26 mouse cellular contexts compared by ENCODE assay signal in the genomic region with DNA sequence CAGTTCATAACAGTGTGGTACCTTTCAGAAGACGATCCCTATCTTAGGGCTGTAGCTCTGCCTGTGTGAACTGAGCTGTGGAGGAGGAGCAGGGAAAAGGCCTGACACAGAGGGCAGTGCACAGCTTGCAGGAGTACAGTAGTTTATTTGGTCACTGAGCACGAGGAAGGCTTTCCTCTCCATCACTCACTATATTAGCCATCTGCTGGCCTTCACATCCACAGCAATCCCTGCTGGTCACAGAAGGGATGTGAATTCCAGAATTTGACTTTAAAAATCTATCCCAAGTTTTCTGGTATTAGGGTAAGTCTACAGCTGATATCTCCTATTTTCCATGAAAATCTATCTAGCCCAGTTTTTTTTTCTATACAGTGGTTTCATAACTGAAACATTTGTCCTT.
DNase-seq lines count a peak whose midpoint lies in the region; ATAC-seq and TF ChIP-seq lines count a peak whose summit lies in the region.
"Had no signal": no experiment of that assay in that cellular context is flagged by ENCODE, and none has a peak within 500 bp of the region (broad histone marks: within the 10 kb centered on the region; RNA-seq: fewer than 3 reads in every experiment).

No protein-coding gene starts in this region.

- no peak for DNase-seq in forebrain, postnatal 0 days
- DNase-seq in liver, embryonic 14.5 days (ENCODE audit: low read depth in 3 of 3, low spot score in 3 of 3), result no peak
- DNase-seq in liver, embryonic 11.5 days (ENCODE audit: low spot score), result no peak
- DNase-seq in 3T3-L1 (ENCODE audit: low read depth, low spot score), result peak; percentile 37
- DNase-seq in cerebellum, postnatal 25 days, result no peak
- DNase-seq: adrenal gland, postnatal 36 days; cerebellum, adult 11-12 months; cerebellum, postnatal 14 days; embryo, embryonic 11 days; gastrocnemius, postnatal 14 days; heart, adult 11 months; kidney, adult 11 months; kidney, postnatal 14 days; layer of hippocampus, postnatal 36 days; thymus, adult 18-20 months; thymus, postnatal 36 days had no signal

- TF ChIP-seq CTCF in forebrain, postnatal 0 days (IDR thresholded peaks at IDR 0.05; ENCODE audit: low read depth), result peak; percentile 42; the same call in 1 of the 2 replicates
- peak; percentile 50 for TF ChIP-seq CTCF in intestine, postnatal 0 days (IDR thresholded peaks at IDR 0.05; ENCODE audit: low read depth)
- 0 out of 2 replicates have a peak, but pooled peaks have one; percentile 7 for TF ChIP-seq CTCF in liver, embryonic 14.5 days (IDR thresholded peaks at IDR 0.05; ENCODE audit: low read depth)

- no peaks in the 10 kb centered on the region for H3K36me3 ChIP-seq in forebrain, postnatal 0 days (ENCODE audit: insufficient read depth)
- no peaks in the 10 kb centered on the region for H3K36me3 ChIP-seq in forebrain, embryonic 15.5 days
- no peaks in the 10 kb centered on the region for H3K36me3 ChIP-seq in intestine, postnatal 0 days (ENCODE audit: control insufficient read depth, insufficient read depth)
- H3K36me3 ChIP-seq in intestine, embryonic 15.5 days, result no peaks in the 10 kb centered on the region
- no peaks in the 10 kb centered on the region for H3K36me3 ChIP-seq in liver, embryonic 14.5 days (replicated peaks; ENCODE audit: control insufficient read depth, insufficient read depth, low read depth)
- no peaks in the 10 kb centered on the region for H3K36me3 ChIP-seq in liver, embryonic 11.5 days (ENCODE audit: control insufficient read depth, insufficient read depth, low read length)
- H3K36me3 ChIP-seq: limb, embryonic 15.5 days; lung, embryonic 15.5 days; neural tube, embryonic 15.5 days; stomach, embryonic 15.5 days had no signal

- no peak for TF ChIP-seq EP300 in liver, embryonic 14.5 days (IDR thresholded peaks at IDR 0.05; ENCODE audit: low read depth)

- no peak overlapping the region for H3K27ac ChIP-seq in forebrain, postnatal 0 days (ENCODE audit: low read depth, low read length)
- H3K27ac ChIP-seq in forebrain, embryonic 15.5 days (replicated peaks), result no peak overlapping the region
- H3K27ac ChIP-seq in intestine, postnatal 0 days (ENCODE audit: low read depth, low read length), result no peak overlapping the region
- H3K27ac ChIP-seq in intestine, embryonic 15.5 days, result no peak overlapping the region
- no peak overlapping the region for H3K27ac ChIP-seq in liver, embryonic 14.5 days
- no peak overlapping the region for H3K27ac ChIP-seq in liver, embryonic 11.5 days (ENCODE audit: low read depth, low read length)
- H3K27ac ChIP-seq: forebrain, embryonic 13.5 days; limb, embryonic 15.5 days; lung, embryonic 15.5 days; neural tube, embryonic 15.5 days; stomach, embryonic 15.5 days had no signal

- H3K4me3 ChIP-seq in forebrain, postnatal 0 days (ENCODE audit: low read depth, low read length), result no peak overlapping the region
- H3K4me3 ChIP-seq in forebrain, embryonic 15.5 days, result no peak overlapping the region
- no peak overlapping the region for H3K4me3 ChIP-seq in intestine, postnatal 0 days (ENCODE audit: low read depth, low read length)
- no peak overlapping the region for H3K4me3 ChIP-seq in intestine, embryonic 15.5 days (replicated peaks)
- H3K4me3 ChIP-seq in liver, embryonic 14.5 days (ENCODE audit: insufficient read depth in 1 of 2, low read depth in 2 of 2, low read length in 2 of 2), result no peak overlapping the region
- no peak overlapping the region for H3K4me3 ChIP-seq in liver, embryonic 11.5 days (ENCODE audit: low read depth, low read length)
- H3K4me3 ChIP-seq: forebrain, embryonic 13.5 days; limb, embryonic 15.5 days; lung, embryonic 15.5 days; neural tube, embryonic 15.5 days; stomach, embryonic 15.5 days had no signal

- H3K9me3 ChIP-seq in forebrain, postnatal 0 days (ENCODE audit: low read length), result no peaks in the 10 kb centered on the region
- H3K9me3 ChIP-seq in forebrain, embryonic 15.5 days, result no peaks in the 10 kb centered on the region
- no peaks in the 10 kb centered on the region for H3K9me3 ChIP-seq in intestine, postnatal 0 days (ENCODE audit: control insufficient read depth)
- no peaks in the 10 kb centered on the region for H3K9me3 ChIP-seq in intestine, embryonic 15.5 days
- no peaks in the 10 kb centered on the region for H3K9me3 ChIP-seq in liver, embryonic 14.5 days (ENCODE audit: control insufficient read depth, low read length)
- H3K9me3 ChIP-seq in liver, embryonic 11.5 days (ENCODE audit: control insufficient read depth, low read length), result no peaks in the 10 kb centered on the region
- H3K9me3 ChIP-seq: forebrain, embryonic 13.5 days; limb, embryonic 15.5 days; lung, embryonic 15.5 days; neural tube, embryonic 15.5 days; stomach, embryonic 15.5 days had no signal

- H3K4me1 ChIP-seq in forebrain, postnatal 0 days (ENCODE audit: insufficient read depth), result peaks cover 6% of the 10 kb centered on the region; the same call in 1 of the 2 replicates
- H3K4me1 ChIP-seq in forebrain, embryonic 15.5 days, result peaks cover 11% of the 10 kb centered on the region
- no peaks in the 10 kb centered on the region for H3K4me1 ChIP-seq in intestine, postnatal 0 days (replicated peaks; ENCODE audit: control insufficient read depth, insufficient read depth, low read length)
- H3K4me1 ChIP-seq in intestine, embryonic 15.5 days (replicated peaks), result 0 out of 2 replicates have a peak, but pooled peaks cover 1% of the 10 kb centered on the region
- peaks cover 6 to 10% of the 10 kb centered on the region in 2 experiments; a peak in 3 of 4 replicates for H3K4me1 ChIP-seq in liver, embryonic 14.5 days (replicated peaks; ENCODE audit: control insufficient read depth in 2 of 2, insufficient read depth in 2 of 2, low read length in 1 of 2)
- H3K4me1 ChIP-seq in liver, embryonic 11.5 days (replicated peaks; ENCODE audit: control insufficient read depth, insufficient read depth, low read length), result peaks cover 12% of the 10 kb centered on the region

- WGBS in forebrain, postnatal 0 days, result 48% methylated on average over 2 of the region's 2 CpGs
- 53% methylated on average over 2 of the region's 2 CpGs for WGBS in forebrain, embryonic 15.5 days
- 59% methylated on average over 2 of the region's 2 CpGs for WGBS in intestine, postnatal 0 days
- 43% methylated on average over 2 of the region's 2 CpGs for WGBS in intestine, embryonic 15.5 days
- 55% methylated on average over 2 of the region's 2 CpGs for WGBS in liver, embryonic 14.5 days (ENCODE audit: insufficient replicate concordance)
- 56% methylated on average over 2 of the region's 2 CpGs for WGBS in liver, embryonic 11.5 days

- ATAC-seq in forebrain, postnatal 0 days, result no peak
- ATAC-seq in forebrain, embryonic 15.5 days (replicated peaks), result no peak
- ATAC-seq in intestine, postnatal 0 days, result no peak
- no peak for ATAC-seq in intestine, embryonic 15.5 days
- ATAC-seq in liver, embryonic 14.5 days (ENCODE audit: insufficient read depth), result no peak
- no peak for ATAC-seq in liver, embryonic 11.5 days (replicated peaks; ENCODE audit: low FRiP score)
- ATAC-seq: forebrain, embryonic 13.5 days; hindbrain, embryonic 16.5 days had no signal

- no peak overlapping the region for H3K9ac ChIP-seq in forebrain, postnatal 0 days
- no peak overlapping the region for H3K9ac ChIP-seq in forebrain, embryonic 15.5 days (replicated peaks)
- H3K9ac ChIP-seq in intestine, postnatal 0 days (ENCODE audit: low read depth, low read length), result no peak overlapping the region
- H3K9ac ChIP-seq in intestine, embryonic 15.5 days, result no peak overlapping the region
- H3K9ac ChIP-seq in liver, embryonic 14.5 days (replicated peaks), result no peak overlapping the region
- H3K9ac ChIP-seq in liver, embryonic 11.5 days (ENCODE audit: low read depth, low read length), result no peak overlapping the region
- H3K9ac ChIP-seq: forebrain, embryonic 13.5 days; limb, embryonic 15.5 days; lung, embryonic 15.5 days; neural tube, embryonic 15.5 days; stomach, embryonic 15.5 days had no signal

- no peaks in the 10 kb centered on the region for H3K27me3 ChIP-seq in forebrain, postnatal 0 days (ENCODE audit: insufficient read depth, low read length)
- H3K27me3 ChIP-seq in forebrain, embryonic 15.5 days, result no peaks in the 10 kb centered on the region
- H3K27me3 ChIP-seq in intestine, postnatal 0 days (replicated peaks; ENCODE audit: control insufficient read depth, insufficient read depth, low read length), result no peaks in the 10 kb centered on the region
- no peaks in the 10 kb centered on the region for H3K27me3 ChIP-seq in intestine, embryonic 15.5 days (replicated peaks)
- H3K27me3 ChIP-seq in liver, embryonic 14.5 days (ENCODE audit: control insufficient read depth, insufficient read depth, low read length), result no peaks in the 10 kb centered on the region
- no peaks in the 10 kb centered on the region for H3K27me3 ChIP-seq in liver, embryonic 11.5 days (replicated peaks; ENCODE audit: control insufficient read depth, insufficient read depth, low read length)
- H3K27me3 ChIP-seq: forebrain, embryonic 13.5 days; limb, embryonic 15.5 days; lung, embryonic 15.5 days; neural tube, embryonic 15.5 days; stomach, embryonic 15.5 days had no signal

- H3K4me2 ChIP-seq in forebrain, postnatal 0 days (ENCODE audit: low read depth), result no peak overlapping the region
- no peak overlapping the region for H3K4me2 ChIP-seq in forebrain, embryonic 15.5 days (replicated peaks)
- no peak overlapping the region for H3K4me2 ChIP-seq in intestine, postnatal 0 days (replicated peaks; ENCODE audit: low read depth)
- no peak overlapping the region for H3K4me2 ChIP-seq in intestine, embryonic 15.5 days (replicated peaks)
- no peak overlapping the region for H3K4me2 ChIP-seq in liver, embryonic 14.5 days (ENCODE audit: low read depth)
- H3K4me2 ChIP-seq in liver, embryonic 11.5 days, result no peak overlapping the region
- H3K4me2 ChIP-seq: forebrain, embryonic 13.5 days; limb, embryonic 15.5 days; lung, embryonic 15.5 days; midbrain, embryonic 11.5 days; neural tube, embryonic 15.5 days; stomach, embryonic 15.5 days had no signal
